Mouse (Mus musculus): ENCODE results near the gene Gm867. TPM values are rescaled to one million over a fixed set of nuclear protein-coding genes. Genes with fewer than 3 reads are reported as not detected.

Gene Gm867
- total RNA-seq, 2 experiments from 2014 or later = 0.63 to 0.64 TPM

DNA sequence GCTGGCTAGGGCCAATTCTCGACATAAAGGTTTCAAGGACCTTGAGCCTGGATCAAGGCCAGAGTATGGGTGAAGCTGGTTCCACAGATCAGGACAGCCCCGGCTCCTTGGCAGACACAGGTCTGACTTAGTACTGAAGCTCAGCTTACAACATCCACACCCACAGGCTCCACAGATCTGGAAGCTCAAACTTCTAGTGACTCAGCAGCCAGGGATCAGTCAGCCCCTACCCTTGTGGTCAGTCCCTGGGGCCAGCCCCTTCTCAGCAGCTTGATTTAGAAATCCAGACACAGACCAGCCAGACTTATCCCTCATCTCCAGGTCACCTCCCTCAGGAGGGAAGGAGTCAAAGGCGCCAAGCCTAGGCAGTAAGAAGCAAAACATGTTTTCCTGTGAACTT lies 41.6 kb downstream of the Gm867 start:
- peak; percentile 33 to 43 for DNase-seq (ENCODE audit: low spot score in 2 of 2)

DNA sequence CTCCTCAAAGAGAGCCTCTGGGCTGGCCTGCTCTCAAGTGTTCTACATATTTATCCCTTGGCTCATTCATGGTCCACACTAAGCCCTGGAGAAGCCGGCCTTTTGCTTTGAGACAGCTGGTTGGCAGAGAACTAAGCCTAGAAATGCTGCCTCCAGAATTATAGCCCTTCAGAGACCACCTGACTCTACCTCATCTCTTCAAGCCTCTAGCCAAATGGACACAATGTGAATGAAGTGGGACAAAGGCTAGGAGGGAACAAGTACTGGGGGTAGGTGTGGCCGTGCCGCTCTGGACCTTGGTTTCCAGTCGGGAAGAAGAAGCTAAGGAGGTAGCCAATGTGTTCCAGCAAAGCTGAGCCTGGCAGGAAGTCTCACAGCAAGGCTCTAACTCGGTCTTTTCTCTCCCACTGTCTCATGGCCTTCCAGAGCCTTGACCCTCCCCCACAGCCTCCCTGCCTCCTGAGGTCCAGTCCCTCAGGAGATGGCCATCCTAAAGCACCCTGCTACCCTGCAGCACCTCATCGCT lies 42.4 kb downstream of the Gm867 start:
- DNase-seq (ENCODE audit: low spot score in 2 of 2) = no peak

DNA sequence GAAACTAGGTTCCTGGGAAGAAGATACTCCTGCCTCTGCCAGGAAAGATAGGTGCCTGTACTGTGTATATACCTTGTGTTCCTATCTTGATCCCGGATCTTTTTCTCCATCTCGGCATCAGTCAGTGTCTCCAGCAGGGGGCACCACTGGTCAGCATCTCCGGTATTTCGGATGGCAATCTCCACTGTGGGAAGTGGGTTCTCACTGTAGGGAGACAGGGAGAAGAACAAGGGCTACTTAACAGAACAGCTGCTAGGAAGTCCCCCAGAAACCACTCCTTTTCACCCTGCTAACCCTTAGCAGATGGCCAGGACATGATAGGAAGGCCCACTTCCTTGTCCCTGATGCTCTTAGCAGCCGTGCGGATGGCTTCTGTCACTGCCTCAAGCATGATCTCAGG lies 43.1 kb downstream of the Gm867 start:
- DNase-seq (ENCODE audit: low spot score in 2 of 2) = peak; percentile 70 to 83

- no peak for DNase-seq (ENCODE audit: low spot score in 2 of 2)
Measured at GRCm38 (mm10) chr10:75896208-75896607, 44.3 kb downstream of the Gm867 start.

GRCm38 (mm10) chr10:75895730-75896129 lies 44.7 kb downstream of the Gm867 start:
- DNase-seq (ENCODE audit: low spot score in 2 of 2) = no peak

GRCm38 (mm10) chr10:75894601-75895000 lies 45.9 kb downstream of the Gm867 start:
- DNase-seq (ENCODE audit: low spot score in 2 of 2) = no peak

GRCm38 (mm10) chr10:75893089-75893750 lies 47.3 kb downstream of the Gm867 start, which contains the start of gene Derl3:
Derl3 (plus strand) TSS chr10:75893413.
- peak; percentile 82 to 83 for DNase-seq (ENCODE audit: low spot score in 2 of 2)

DNA sequence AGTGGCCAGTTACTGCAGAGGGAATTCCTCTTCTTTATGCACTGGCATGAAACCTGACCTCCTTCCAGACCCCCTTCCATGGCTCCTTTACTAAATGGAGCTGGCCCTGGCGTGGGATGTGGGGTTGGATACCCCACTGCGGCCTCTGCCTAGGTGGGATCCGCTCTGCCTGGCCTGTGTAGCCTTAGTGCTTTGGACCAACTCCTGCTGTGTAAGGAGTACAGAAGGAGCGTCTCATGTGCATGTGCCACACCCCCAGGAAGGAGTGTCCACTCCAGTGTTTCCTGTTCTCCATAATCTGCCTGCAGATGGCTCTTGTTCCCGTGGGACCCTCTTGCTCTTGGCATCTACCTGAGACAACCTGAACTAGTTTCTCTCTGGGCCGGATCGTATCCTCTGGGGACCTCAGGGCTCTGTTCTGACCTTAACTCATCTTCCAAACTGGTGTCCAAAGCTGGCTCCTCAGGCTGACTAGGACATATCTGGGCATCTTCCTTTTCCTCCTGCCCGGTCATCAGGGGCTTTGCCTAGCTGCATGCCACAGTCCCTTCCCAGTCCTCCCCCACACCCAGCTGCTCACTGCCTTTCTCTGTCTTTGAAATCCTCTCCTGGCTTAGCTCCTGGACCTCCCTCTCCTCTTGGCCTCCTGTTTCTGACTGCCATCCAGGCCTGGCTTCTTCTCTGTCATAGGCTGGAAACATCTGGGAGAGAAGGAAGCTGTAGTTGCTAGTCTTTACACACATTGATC lies 50.9 kb downstream of the Gm867 start:
- no peak for DNase-seq (ENCODE audit: low spot score in 2 of 2)

Other genes with a start within 250 kb of the Gm867 start
- gene Cabin1, start 176.3 kb downstream of the Gm867 start, total RNA-seq (2021) = 10 to 100 TPM; 25.8 to 32.3 TPM
- 100 to 1,000 TPM; 137 to 153 TPM for gene Ddt, start 167.3 kb downstream of the Gm867 start, total RNA-seq (2021)
- not detected for gene Gm20441, start 159.7 kb downstream of the Gm867 start, total RNA-seq (2021)
- gene Gstt3, start 159.3 kb downstream of the Gm867 start, total RNA-seq (2021) = 10 to 100 TPM; 19.5 to 30.6 TPM
- gene Gstt1, start 142.1 kb downstream of the Gm867 start, total RNA-seq (2021) = 10 to 100 TPM; 57.9 to 82.4 TPM
- gene Gstt4, start 118.1 kb downstream of the Gm867 start, total RNA-seq (2021) = not detected
- gene Gstt2, start 103.2 kb downstream of the Gm867 start, total RNA-seq (2021) = 10 to 100 TPM; 25.5 to 31.1 TPM
- gene Mif, start 80.4 kb downstream of the Gm867 start, total RNA-seq (2021) = 100 to 1,000 TPM; 221 to 268 TPM
- 1 to 10 TPM; 1.4 to 2.3 TPM for gene Derl3, start 47.3 kb downstream of the Gm867 start, total RNA-seq (2021)
- 10 to 100 TPM; 64.4 to 70.6 TPM for gene Smarcb1, start 19.1 kb downstream of the Gm867 start, total RNA-seq (2021)
- 1,000 to 10,000 TPM in 1 of 2 experiments, 100 to 1,000 TPM in 1; 918 to 1,521 TPM for gene Chchd10, start 7.5 kb downstream of the Gm867 start, total RNA-seq (2021)
- gene Mmp11, start 4.2 kb downstream of the Gm867 start, total RNA-seq (2021) = 1 to 10 TPM; 5.4 to 5.7 TPM
- gene Vpreb3, start 2.4 kb upstream of the Gm867 start, total RNA-seq (2021) = not detected
- gene Gm5134, start 13.8 kb upstream of the Gm867 start, total RNA-seq (2021) = not detected
- 1 to 10 TPM; 5.8 to 6.9 TPM for gene Zfp280b, start 92.0 kb upstream of the Gm867 start, total RNA-seq (2021)
- not detected for gene Slc5a4b, start 170.3 kb upstream of the Gm867 start, total RNA-seq (2021)
- gene Slc5a4a, start 206.8 kb upstream of the Gm867 start, total RNA-seq (2021) = not detected